Mouse (Mus musculus) thymus, adult 2 months (tissue): ENCODE measurements around the gene Nuf2.

Experiments used
- CTCF ChIP-seq: fragments of 200-500 bp; IDR thresholded peaks from 2 replicates; pipeline ENCODE4 v1.5.1; 2012; ENCODE audit warnings: mild to moderate bottlenecking, control low read depth, low read length, moderate library complexity, borderline replicate concordance; ENCODE audit not compliant: control insufficient read depth, poor library complexity, insufficient read depth; ENCODE audit errors: extremely low read depth
- POLR2A ChIP-seq: fragments of 200-500 bp; IDR thresholded peaks from 2 replicates; pipeline ENCODE4 v1.6.1; 2012; ENCODE audit warnings: mild to moderate bottlenecking, low read length, control low read depth, moderate library complexity; ENCODE audit not compliant: control insufficient read depth, poor library complexity, insufficient read depth; ENCODE audit errors: extremely low read depth

- TF ChIP-seq POLR2A = no peak
- no peak for TF ChIP-seq CTCF
Observed at GRCm38 (mm10) chr1:169484565-169484964, 46.7 kb downstream of the Nuf2 start.
